Mouse (Mus musculus) neutrophil, adult 5-6 weeks (primary cell): Measurements from ENCODE around the gene Frat1. TPM values are rescaled to one million over a fixed set of nuclear protein-coding genes. Genes with fewer than 3 reads are reported as not detected.

ENCODE experiments used
- ATAC-seq: fragments of 151-379, 151-347 bp; 2 replicates; pipeline ENCODE4 v1.8.0; 2017; ENCODE audit warnings: mild to moderate bottlenecking, moderate TSS enrichment; ENCODE audit not compliant: insufficient number of reproducible peaks, poor library complexity, low FRiP score, severe bottlenecking; ENCODE audit errors: extremely low read depth
- total RNA-seq: library from RNA; stranded (forward); fragments of 200-1000 nt; gene quantifications from 2 replicates; pipeline ENCODE4 v1.2.3, GENCODE M21; 2017

Gene Frat1
- total RNA-seq, 1 experiment from 2014 or later: 31.1 TPM

DNA sequence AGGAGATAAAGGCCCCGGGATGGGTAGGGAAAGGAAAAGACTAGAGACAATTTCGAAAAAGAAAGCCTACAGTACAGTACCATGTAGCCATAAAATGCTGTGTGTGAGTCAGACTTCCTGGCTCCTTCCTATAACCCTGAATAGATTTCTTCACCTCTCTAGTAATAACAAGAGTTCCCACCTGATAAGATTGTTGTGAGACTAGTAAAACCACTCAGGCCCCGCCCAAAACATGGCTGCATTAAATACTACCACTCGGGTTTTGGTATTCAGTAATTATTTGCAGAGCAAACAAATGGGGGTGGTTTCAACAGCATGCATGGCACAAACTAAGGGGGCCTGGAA, 8.1 kb downstream of the Frat1 start:
- no peak for ATAC-seq

DNA sequence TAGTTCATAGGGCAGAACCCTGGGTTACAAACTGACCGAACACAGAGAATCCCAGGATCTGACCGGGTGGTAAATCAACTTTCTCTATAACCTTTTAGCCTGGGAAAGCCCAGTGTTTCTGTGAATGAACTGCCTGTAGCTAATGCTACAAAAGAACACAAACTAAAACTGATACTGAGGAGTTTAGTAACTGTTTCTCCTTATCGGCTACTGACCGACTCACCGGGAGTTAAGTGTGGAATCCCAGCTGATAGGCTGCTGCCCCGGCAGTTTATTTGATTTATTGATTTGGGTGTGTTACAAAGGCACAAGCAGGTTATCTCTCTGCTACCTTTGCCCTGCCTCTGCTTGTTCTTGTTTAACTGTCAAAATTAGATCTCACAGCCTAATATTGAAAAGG, 9.0 kb downstream of the Frat1 start:
- ATAC-seq: no peak

- no peak for ATAC-seq
Observed at GRCm38 (mm10) chr19:41839685-41840084, 9.9 kb downstream of the Frat1 start.

DNA sequence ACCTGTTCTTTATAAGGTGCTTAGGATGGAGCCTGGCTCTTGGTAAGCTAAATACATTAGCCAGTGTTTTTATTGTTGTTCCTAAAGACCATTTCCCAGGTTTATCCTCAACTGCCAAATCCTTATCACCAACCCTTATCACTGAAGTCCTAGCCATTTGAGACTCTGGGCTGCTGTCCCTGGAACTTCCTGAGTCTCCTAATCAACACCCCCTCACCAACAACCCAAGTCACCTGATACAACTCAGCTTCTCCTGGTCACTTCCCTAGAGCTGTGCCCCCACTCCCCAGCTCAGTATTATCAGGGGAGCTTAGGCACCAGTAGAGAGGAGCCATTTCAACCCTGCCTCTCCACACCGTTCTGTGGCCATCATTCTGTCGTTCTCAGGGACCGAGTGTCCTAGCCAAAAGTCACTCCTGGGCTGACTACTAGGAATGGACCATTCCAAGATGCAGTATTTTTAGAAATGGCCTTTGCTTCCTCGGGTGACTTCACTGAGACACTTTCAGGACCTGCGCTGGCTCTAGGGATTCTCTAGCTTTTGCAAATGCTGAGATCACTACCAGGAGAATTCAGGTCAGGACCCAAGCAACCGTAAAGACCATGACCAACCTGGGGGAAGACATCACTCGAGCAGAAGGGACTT, 11.5 kb downstream of the Frat1 start:
- ATAC-seq: no peak

DNA sequence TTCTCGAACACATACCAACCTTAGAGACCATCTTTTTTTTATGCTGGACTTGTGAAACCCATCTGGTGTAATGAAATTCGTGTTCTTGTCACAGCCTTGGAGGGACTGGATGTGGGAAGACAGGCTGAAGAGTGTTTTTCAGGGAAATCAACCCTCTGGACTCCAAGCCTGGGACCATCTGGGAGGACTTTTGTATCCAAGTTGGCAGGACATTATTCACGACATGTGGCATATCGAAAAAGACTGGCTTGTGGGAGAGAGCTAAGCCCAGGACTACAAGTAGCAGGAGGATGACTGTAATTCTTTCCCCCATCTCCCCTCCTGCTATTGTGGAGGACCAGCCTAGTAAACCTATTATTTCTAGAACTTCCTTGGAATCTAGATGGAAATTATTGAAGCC, 12.4 kb downstream of the Frat1 start:
- ATAC-seq: no peak

GRCm38 (mm10) chr19:41842706-41843105, 12.9 kb downstream of the Frat1 start:
- ATAC-seq: peak; percentile 71

GRCm38 (mm10) chr19:41844345-41844744, 14.6 kb downstream of the Frat1 start:
- ATAC-seq: no peak

- ATAC-seq: no peak
Observed at GRCm38 (mm10) chr19:41846366-41847090, 16.8 kb downstream of the Frat1 start.

- ATAC-seq: no peak
Observed at GRCm38 (mm10) chr19:41847091-41847581, 17.4 kb downstream of the Frat1 start.

GRCm38 (mm10) chr19:41847614-41847991, 17.8 kb downstream of the Frat1 start:
- ATAC-seq: peak; percentile 56

DNA sequence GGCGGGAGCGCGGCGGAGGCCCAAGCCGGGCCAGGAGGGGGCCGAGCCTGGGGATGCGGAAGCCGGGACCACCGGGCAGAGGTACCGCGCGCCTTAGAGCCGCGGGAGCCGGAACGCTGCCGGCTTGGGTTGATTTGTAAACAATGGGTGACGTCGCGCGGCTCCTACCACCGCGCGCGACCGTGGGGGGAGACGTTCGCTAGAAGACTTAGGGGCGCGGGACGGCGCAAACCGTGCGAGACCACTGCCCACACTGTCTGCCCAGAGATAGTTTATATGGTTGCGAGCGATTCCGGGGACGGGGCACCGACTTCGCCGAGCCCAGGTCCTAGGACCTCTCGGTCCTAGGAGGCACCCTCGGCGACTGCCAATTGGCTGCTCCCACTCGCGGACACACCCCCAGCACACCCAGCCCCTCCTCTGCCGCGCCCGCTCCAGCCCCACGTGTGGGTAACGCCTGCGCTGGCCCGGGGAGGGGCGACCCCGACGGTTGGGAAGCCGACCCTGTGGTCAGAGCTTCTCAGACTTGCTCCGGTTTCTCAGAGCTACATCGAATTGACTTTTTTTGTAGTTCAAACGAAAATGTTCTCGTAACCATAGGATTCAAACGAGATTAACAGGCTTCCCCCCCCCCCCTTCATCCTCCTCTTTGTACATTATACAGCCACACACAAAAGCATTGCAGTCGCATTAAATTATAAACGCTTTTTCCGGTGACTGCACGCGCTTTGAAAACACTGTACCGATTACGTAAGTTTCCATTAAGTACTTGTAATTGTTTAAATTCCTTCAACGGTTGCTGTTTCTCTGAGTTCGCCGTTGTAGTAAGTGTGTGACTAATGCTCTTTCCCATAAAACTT, 18.5 kb downstream of the Frat1 start, which contains the start of gene Frat2:
Frat2 (minus strand) TSS at position 141 of the 860 bp plus-strand sequence.
- peak; percentile 85 for ATAC-seq

DNA sequence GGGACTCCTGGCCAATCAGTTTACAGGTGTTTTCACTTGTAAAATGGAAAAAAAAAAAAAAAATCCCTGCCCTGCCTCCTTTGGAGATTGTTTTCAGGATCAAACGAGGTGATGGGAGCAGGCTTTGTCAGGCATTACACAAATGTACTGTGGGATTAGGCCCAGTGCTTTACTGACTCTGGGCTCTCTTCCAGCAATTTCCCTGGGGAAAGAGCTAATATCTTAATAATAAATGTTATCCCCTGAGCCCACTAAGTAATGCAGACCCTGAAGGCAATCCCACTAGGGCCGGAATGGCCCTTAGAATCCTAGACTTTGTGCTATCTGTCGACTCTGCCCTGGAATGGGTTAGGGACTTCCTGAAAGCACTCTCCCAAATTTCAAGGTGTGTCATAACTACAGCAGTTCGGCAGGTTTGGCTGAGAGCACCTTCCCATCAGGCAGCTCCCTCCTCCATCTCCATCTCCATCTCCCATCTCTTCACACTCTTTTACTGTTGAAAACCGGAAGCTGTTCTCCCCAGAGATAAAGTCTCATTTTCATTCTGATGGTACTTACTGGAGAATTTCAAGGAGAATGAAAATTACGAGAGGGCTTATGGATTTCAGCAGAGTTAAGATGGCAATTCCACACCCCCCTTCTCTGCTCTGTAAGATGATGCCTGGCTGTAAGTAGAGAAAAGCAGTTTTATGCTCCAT, 20.4 kb downstream of the Frat1 start:
- ATAC-seq: no peak

- ATAC-seq: no peak
Observed at GRCm38 (mm10) chr19:41850719-41851543, 21.2 kb downstream of the Frat1 start.

DNA sequence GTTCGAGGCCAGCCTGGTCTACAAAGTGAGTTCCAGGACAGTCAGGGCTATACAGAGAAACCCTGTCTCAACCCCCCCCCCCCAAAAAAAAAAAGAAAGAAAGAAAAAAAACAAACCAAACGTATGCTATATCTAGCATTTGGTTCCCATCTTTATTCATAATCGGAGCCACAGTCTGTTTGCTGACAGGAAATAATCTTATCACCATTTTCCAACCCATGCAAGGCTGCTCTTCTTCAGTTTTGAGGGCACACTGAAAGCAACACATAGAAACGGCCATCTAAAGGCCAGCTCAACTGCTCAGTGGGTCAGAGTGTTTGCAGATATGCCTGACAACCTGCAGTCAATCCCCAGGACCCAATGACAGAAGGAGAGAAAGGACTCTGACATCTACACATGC, 22.7 kb downstream of the Frat1 start:
- ATAC-seq: no peak

- ATAC-seq: no peak
Observed at GRCm38 (mm10) chr19:41857086-41857762, 27.5 kb downstream of the Frat1 start.

DNA sequence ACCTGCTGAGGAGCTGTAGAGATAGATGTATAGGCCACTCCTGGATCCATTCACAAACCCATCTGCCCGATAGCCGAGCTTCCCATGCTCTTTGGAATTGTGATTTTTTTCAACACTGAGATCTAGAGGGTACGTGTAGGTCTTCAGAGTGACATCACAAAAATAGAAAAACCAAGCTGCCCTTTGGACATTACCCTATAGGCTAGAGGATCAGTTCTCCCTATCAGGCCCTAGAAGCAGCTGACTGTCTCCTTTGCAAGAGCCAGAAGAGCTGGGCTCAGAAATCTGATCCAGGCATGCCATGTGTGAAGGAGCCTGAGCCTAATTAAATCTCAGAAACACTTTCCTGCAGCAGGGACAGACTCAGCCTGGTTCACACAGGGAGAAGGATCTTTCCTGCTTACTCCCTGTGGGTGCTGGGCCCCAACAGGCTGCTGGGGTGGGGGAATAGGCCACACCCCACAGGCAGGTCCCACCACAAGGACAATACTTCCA, 28.1 kb downstream of the Frat1 start:
- ATAC-seq: no peak

DNA sequence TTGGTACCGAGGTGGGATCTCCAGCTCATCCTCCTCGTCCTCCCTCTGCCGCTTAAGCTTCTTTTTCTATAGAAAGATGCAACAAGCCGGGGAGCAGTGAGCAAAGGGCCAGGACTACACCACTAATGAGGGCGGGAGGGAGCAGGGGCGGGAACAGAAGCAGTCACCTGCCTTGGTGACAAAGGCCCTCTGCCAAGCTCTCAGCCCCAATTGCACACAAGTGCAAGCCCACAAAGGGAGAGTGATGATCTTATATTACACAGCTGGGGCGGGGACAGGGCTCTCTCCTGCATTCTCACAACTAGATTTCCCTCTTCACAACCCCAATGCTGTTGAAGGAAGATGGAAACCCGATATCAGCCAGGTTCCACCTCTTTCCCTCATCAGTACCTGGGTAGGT, 36.9 kb downstream of the Frat1 start:
- no peak for ATAC-seq

DNA sequence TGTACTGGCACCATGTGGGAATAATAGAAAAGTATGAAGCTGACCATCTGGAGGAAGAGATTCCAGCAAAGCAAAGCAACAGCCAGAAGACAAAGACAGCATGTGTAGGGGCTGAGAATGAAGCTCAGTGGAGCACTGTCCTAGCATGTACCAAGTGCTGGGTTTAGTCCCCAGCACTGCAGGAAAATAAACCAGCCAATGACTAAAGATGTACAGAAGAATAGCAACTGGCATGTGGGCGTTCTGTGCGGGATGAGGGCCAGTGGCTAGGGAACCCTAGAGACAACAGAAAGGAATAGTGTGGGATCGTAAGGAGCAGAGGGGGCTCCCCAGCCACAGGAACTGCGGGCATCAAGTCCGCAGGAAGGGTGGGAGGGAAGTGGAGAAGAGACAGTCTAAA, 39.5 kb downstream of the Frat1 start:
- ATAC-seq: no peak
